Mouse (Mus musculus): Measurements from ENCODE around the gene Cdk14.

The Cdk14 gene

DNA sequence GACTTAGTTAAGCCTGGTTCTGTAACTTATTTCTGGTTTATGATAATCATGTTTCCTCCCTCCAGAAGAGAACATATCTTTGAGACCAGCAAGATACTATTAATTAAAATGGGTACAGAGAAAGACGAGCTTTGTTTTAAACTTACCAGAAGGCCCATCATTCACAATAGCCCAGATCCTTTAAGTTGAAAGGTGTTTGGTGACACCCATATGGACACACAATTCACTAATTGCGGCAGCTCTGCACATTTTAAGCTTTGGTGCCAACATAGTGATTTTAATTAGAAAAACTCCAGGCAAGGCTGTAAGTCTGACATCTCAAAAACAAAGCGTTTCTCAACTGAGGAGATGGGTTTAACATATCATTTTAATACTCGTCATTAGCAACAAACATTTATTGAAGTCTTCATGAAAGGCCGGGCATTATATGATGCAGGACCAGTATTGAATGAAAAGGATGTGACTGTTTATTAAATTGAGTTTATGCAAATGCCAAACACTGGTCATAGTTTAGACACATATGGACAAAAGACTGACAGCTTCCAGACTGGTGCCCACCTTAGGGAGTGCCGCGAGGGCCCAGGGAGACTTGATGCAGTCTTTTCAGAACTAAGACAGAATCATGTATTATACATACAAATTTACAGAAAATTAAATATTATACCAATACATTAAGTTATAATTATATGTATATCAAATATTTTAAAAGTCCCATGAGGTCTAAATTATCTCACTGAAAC lies 605.5 kb downstream of the Cdk14 start:
- no peak for DNase-seq (ENCODE audit: extremely low spot score, low read depth, low spot score)

DNA sequence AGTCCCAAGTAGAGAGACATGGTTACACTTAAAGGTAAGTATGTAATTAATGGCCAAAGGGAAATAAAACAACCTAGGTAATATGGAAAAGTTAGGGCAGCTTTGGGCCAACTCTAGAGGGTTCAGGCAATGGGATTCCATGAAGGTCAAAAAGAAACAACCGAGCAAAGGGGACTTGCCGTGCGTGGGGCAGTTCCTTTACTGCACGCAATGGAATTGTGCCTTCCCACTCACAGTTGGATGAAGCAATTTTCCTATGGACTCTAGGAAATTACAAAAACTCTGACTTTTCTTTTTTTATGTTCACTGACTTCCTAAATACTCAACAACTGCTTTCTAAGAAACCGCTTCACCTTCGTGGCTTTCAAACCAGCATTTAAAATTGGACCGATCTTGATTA lies 606.8 kb downstream of the Cdk14 start:
- DNase-seq (ENCODE audit: extremely low spot score, low read depth, low spot score): no peak

GRCm38 (mm10) chr5:4812036-4812729 lies 607.9 kb downstream of the Cdk14 start:
- no peak for DNase-seq (ENCODE audit: extremely low spot score, low read depth, low spot score)

- DNase-seq (ENCODE audit: extremely low spot score, low read depth, low spot score): no peak
Measured at GRCm38 (mm10) chr5:4805228-4805627, 614.9 kb downstream of the Cdk14 start.

DNA sequence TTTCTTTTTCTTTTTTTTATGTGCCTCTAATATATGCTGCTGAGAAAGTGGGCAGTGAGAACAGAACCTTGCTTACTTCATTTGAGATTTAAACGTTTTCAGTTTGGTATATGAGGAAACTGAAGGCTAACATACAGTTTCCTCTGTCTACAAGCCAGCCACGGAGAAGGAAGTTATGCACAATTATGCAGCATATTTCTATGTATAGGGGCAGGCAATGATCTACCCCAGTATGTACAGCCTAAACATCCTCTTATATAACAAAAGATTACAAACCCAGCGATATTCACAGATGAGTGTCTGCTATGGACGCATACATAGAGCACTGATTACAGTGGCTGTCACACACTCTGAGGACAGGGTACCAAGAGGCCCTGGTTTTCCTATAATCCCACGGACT lies 616.4 kb downstream of the Cdk14 start:
- no peak for DNase-seq (ENCODE audit: extremely low spot score, low read depth, low spot score)

- DNase-seq (ENCODE audit: extremely low spot score, low read depth, low spot score): no peak
Measured at GRCm38 (mm10) chr5:4801971-4802370, 618.1 kb downstream of the Cdk14 start.

DNA sequence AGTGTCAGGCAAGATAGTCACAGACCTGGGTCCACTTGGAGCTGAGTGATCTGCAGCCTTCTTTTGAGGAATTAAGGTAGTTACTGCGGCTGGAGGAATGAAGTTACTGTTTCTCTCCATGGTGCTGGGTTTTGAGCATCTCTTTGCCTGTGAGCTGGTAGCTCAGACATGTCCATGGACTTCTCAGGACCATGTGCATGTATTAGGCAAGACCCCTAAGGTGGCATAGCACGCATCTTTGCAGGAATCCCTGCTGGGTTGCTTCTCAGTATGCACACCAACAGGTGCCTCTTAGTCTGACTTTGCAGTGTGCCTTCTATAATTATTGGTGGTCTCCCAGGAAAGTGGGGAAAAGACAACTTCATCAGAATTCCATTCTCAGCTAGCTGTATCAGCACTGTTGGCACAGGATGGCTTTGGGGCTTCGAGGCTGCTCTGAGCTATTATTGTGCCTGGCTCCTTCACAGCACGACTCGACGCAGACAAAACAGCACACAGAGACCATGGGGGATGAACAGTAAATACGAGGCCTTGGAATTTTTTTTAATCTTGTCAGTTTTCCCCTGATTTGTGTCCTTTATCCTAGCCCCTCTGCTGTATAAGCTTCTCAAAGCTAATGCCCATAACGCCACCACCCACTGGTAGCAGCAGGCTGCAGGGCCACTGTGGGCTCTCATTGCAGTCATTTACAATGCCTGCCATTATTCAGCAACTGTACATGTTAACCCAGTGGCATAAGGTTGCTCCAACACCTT lies 618.8 kb downstream of the Cdk14 start:
- no peak for DNase-seq (ENCODE audit: extremely low spot score, low read depth, low spot score)

GRCm38 (mm10) chr5:4791219-4791618 lies 628.9 kb downstream of the Cdk14 start:
- DNase-seq (ENCODE audit: extremely low spot score, low read depth, low spot score): no peak

DNA sequence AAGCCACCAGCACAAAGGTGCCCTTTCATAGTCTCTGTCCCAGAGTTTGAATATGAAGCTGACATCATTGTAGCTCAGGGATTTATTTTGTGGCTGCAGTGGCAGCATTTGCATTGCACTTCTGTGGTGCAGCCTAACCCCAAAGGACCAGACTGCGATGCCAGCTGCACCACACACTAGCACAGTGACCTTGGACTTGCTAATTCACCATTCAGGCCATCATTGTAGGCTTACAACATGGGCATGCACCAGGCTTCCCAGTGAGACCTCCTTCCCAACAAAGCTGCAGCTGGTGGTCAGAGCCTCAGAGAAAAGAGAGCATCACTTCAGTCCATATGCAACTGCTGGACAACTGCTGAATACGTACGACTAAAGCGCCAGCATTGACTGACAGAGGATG lies 629.8 kb downstream of the Cdk14 start:
- no peak for DNase-seq (ENCODE audit: extremely low spot score, low read depth, low spot score)

GRCm38 (mm10) chr5:4788484-4788883 lies 631.6 kb downstream of the Cdk14 start:
- no peak for DNase-seq (ENCODE audit: extremely low spot score, low read depth, low spot score)

DNA sequence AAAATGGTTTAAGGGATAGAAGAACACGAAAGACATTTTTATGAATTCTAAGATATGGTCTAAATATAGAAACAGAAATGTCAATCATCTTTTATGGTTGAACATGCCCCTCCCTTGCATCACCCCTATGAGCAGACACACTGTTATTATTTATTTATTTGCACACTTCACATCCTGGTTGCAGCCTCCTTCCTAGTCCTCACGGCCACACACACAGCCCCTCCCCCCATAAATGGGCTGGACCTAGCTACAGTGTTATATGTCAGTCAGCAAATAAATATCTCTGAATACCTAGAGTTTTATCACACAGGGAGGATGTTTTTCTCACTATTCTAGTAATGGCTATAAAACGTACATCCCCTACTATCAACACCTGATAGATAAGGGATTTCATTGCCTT lies 633.3 kb downstream of the Cdk14 start:
- no peak for DNase-seq (ENCODE audit: extremely low spot score, low read depth, low spot score)

DNA sequence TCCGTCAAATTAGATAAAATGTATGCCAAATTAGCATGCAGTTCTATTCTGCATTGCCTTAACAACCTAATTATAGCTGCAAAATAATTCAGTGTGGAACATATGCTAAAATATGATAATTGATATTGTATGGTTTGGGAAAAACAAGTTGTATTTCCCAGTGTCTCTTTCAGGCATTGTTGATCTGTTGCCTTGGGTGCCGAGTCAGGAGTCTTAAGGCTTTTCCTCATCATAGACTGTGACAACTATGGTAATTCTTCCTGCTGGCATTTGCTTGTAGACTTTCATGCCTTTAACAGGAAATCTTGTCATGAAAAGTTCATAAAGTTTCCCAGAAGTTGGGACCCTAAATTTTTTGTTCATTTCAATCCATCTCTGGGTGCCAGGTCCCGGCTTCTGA lies 641.8 kb downstream of the Cdk14 start:
- DNase-seq (ENCODE audit: extremely low spot score, low read depth, low spot score): no peak

DNA sequence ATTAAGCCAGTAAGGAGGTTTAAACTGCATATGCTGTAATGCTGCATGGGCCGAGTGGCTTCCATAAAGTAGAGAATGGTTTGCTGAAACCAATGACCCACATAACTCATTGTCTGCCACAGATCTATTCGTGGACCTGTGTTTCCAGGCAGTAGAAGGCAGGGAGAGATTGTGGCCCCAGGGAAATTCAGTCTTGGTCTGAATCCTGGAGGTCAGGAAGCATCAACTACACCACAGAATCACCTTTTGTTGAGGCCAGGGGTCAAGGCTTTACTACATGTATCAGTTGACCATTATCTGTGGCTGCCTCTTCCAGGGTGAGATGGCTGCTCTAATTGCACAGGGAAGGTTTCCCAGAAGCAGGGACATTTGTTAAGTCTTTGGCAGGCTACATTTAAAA lies 643.6 kb downstream of the Cdk14 start:
- no peak for DNase-seq (ENCODE audit: extremely low spot score, low read depth, low spot score)

GRCm38 (mm10) chr5:4773090-4773772 lies 646.9 kb downstream of the Cdk14 start:
- no peak for DNase-seq (ENCODE audit: extremely low spot score, low read depth, low spot score)

- DNase-seq (ENCODE audit: extremely low spot score, low read depth, low spot score): no peak
Measured at GRCm38 (mm10) chr5:4770609-4771008, 649.5 kb downstream of the Cdk14 start.

- no peak for DNase-seq (ENCODE audit: extremely low spot score, low read depth, low spot score)
Measured at GRCm38 (mm10) chr5:4767896-4768295, 652.2 kb downstream of the Cdk14 start.

DNA sequence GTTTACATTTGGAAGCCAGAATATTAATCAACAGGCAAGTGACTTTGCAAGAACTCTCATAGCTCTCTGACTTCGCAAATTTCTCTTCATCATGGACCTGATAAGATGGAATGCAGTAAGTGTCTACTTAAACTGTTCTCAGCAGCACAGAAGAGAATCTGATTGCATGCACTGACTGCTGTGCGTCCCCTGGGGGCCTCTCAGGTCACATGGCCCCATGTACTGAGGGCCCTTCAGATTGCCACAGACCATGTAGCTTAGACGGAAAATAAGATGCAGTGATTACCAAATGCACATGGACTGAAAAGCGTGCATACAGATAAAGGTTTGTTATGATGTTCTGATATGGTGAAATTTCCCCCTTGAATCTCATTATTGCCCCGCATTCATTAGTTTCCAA lies 653.4 kb downstream of the Cdk14 start:
- DNase-seq (ENCODE audit: extremely low spot score, low read depth, low spot score): no peak

DNA sequence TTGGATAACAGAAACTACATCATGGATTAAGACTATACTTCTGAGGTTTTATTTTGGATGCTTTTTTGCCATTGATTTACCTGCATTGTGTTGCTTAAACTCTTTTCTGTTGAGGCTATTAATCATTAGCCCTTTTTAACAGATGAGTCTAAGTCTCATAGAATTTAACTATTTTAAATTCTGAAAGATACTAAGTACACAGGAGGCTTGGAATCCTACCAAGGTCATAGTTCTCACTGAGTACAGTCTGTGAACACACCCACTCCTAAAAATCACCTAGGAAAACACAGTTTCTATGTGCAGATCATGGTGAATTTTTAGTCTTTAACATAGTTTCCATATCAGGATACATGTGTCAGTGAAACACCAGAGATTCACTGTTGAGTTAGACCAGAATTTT lies 658.2 kb downstream of the Cdk14 start:
- no peak for DNase-seq (ENCODE audit: extremely low spot score, low read depth, low spot score)

DNA sequence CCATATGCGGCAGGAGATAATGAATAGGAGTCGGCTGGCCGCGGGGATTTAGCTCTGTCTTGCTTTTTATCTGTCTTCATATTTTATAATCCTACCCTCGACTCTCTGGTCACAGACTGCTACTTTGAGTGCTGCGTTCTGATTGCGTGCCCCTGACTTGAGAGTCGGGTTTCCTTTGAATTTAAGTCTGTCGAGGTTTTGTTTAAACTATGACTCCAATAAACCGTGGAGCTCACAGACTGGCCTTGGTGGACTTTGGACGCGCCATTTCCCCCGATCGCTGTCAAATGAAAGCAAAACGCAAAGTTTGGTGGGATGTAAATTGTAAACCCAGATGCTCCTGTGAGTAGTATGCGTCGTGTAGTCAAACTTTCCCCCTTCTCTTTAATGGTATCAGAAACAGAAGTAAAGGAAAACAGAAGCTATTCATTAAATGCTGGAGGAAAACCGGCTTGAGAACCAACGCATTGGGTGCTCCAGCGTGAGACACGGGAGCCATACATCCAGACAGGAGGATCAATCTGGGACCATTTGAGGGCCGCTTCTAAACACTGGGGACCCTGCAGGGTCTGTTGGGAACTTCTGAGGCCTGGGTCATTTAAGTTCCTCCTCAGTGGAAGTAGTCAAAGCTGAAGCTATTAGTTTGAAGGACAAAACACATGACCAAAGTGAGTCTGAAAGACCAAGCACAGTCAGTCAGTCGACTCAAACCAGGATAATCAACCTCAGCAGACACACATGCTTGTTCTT lies 661.6 kb downstream of the Cdk14 start:
- no peak for DNase-seq (ENCODE audit: extremely low spot score, low read depth, low spot score)

GRCm38 (mm10) chr5:4757902-4758301 lies 662.2 kb downstream of the Cdk14 start, which contains the start of gene Fzd1:
Fzd1 (minus strand) TSS chr5:4758035.
- DNase-seq (ENCODE audit: extremely low spot score, low read depth, low spot score): peak; percentile 70

All from hindlimb bud, embryonic 11.5 days (tissue).